Mouse (Mus musculus): Measurements from ENCODE around the gene Pkig.

GRCm38 (mm10) chr2:163726766-163727393, 68.7 kb downstream of the Pkig start:
- no peak for TF ChIP-seq CTCF (IDR thresholded peaks at IDR 0.05; ENCODE audit: borderline replicate concordance, control insufficient read depth, extremely low read depth, insufficient read depth, low read length, poor library complexity)
- TF ChIP-seq POLR2A (IDR thresholded peaks at IDR 0.05; ENCODE audit: control insufficient read depth, extremely low read depth, insufficient read depth, low read length, poor library complexity): no peak

Measured in thymus, adult 2 months (tissue).